22 mouse cellular contexts compared by ENCODE assay signal in genomic region chr6:114289106-114289505, GRCm38 (mm10). TPM values are rescaled to one million over a fixed set of nuclear protein-coding genes. Genes with fewer than 3 reads are reported as not detected.
A peak's percentile ranks its signal among the peaks of the same experiment; 100 is the strongest.
DNase-seq lines count a peak whose midpoint lies in the region; ATAC-seq and TF ChIP-seq lines count a peak whose summit lies in the region.
"Had no signal": no experiment of that assay in that cellular context is flagged by ENCODE, and none has a peak within 500 bp of the region (broad histone marks: within the 10 kb centered on the region; RNA-seq: fewer than 3 reads in every experiment).

No protein-coding gene starts in this region.

- no peaks in the 10 kb centered on the region for H3K9me3 ChIP-seq in hindbrain, embryonic 11.5 days (ENCODE audit: control insufficient read depth, low read length)
- no peaks in the 10 kb centered on the region for H3K9me3 ChIP-seq in midbrain, embryonic 13.5 days

- peaks cover 26% of the 10 kb centered on the region for H3K4me1 ChIP-seq in hindbrain, embryonic 11.5 days (replicated peaks; ENCODE audit: control insufficient read depth, insufficient read depth, low read length)
- H3K4me1 ChIP-seq in midbrain, embryonic 13.5 days (replicated peaks), result peaks cover 98% of the 10 kb centered on the region

- 19% methylated on average over 7 of the region's 7 CpGs for WGBS in hindbrain, embryonic 11.5 days
- 16% methylated on average over 7 of the region's 7 CpGs for WGBS in midbrain, embryonic 13.5 days

- H3K27ac ChIP-seq in left cerebral cortex, adult 2 months, result peak overlapping the region; percentile 44
- H3K27ac ChIP-seq in hindbrain, embryonic 11.5 days (ENCODE audit: low read depth, low read length), result peak overlapping the region; percentile 61
- H3K27ac ChIP-seq in midbrain, embryonic 13.5 days, result peak overlapping the region; percentile 96
- H3K27ac ChIP-seq: gastrocnemius, adult 2 months had no signal

- H3K27me3 ChIP-seq in hindbrain, embryonic 11.5 days (ENCODE audit: control insufficient read depth, insufficient read depth, low read length), result peaks cover 10% of the 10 kb centered on the region
- H3K27me3 ChIP-seq in midbrain, embryonic 13.5 days, result peaks cover 10% of the 10 kb centered on the region

- TF ChIP-seq CTCF in left cerebral cortex, adult 2 months (IDR thresholded peaks at IDR 0.05), result no peak

- no peak overlapping the region for H3K4me3 ChIP-seq in left cerebral cortex, adult 2 months
- no peak overlapping the region for H3K4me3 ChIP-seq in hindbrain, embryonic 11.5 days (ENCODE audit: low read depth, low read length)
- no peak overlapping the region for H3K4me3 ChIP-seq in midbrain, embryonic 13.5 days (replicated peaks)
- H3K4me3 ChIP-seq: erythroblast, embryonic 14.5 days; gastrocnemius, adult 2 months had no signal

- no peak for DNase-seq in left cerebral cortex, adult 2 months (ENCODE audit: extremely low spot score in 1 of 2, low spot score in 2 of 2)
- no peak for DNase-seq in left cerebral cortex, adult 9 months (ENCODE audit: low spot score in 2 of 2)
- DNase-seq in hindbrain, embryonic 11.5 days (ENCODE audit: low spot score), result peak; percentile 44
- no peak for DNase-seq in testis, postnatal 10 days (ENCODE audit: low spot score)
- DNase-seq in layer of hippocampus, postnatal 25 days (ENCODE audit: extremely low spot score in 1 of 2, low spot score in 1 of 2), result no peak
- DNase-seq in layer of hippocampus, postnatal 36 days, result no peak
- no peak for DNase-seq in adrenal gland, adult 18-20 months (ENCODE audit: low spot score in 2 of 2)
- DNase-seq: adrenal gland, postnatal 10 days; gastrocnemius, adult 2 months; heart, postnatal 36 days; kidney, adult 8-10 months; kidney, postnatal 4 days; liver; lung, embryonic 14.5 days; retina, postnatal 1 day had no signal

- no peaks in the 10 kb centered on the region for H3K36me3 ChIP-seq in hindbrain, embryonic 11.5 days (ENCODE audit: control insufficient read depth, insufficient read depth, low read length)
- 0 out of 2 replicates have a peak, but pooled peaks cover 3% of the 10 kb centered on the region for H3K36me3 ChIP-seq in midbrain, embryonic 13.5 days
- H3K36me3 ChIP-seq: G1E had no signal

- intact Hi-C loops in left cerebral cortex, adult 2 months (cut with DNase I), result no loop called here

- peak; percentile 51 for ATAC-seq in hindbrain, embryonic 11.5 days (ENCODE audit: low FRiP score)
- ATAC-seq in midbrain, embryonic 13.5 days, result peak; percentile 64

- H3K4me2 ChIP-seq in hindbrain, embryonic 11.5 days (replicated peaks; ENCODE audit: low read depth, low read length), result no peak overlapping the region
- peak overlapping the region; percentile 43 for H3K4me2 ChIP-seq in midbrain, embryonic 13.5 days (replicated peaks)
- H3K4me2 ChIP-seq: lung, embryonic 14.5 days had no signal

- no peak overlapping the region for H3K9ac ChIP-seq in hindbrain, embryonic 11.5 days (ENCODE audit: low read depth, low read length)
- H3K9ac ChIP-seq in midbrain, embryonic 13.5 days (replicated peaks), result peak overlapping the region; percentile 29; the same call in 1 of the 2 replicates
- H3K9ac ChIP-seq: lung, embryonic 14.5 days had no signal

RNA-seq across cellular contexts. Expression of gene Slc6a1, which starts 6.7 kb away (rescaled TPM):
- 100 to 1,000 TPM; 292 to 305 TPM for total RNA-seq in left cerebral cortex, adult 2 months (2021)
- polyA plus RNA-seq in hindbrain, embryonic 11.5 days (2014; fragmentation: Nextera tagmentation; extraction: Ambion mirVana), result 17.3 and 23.1 TPM in 2 replicates
- polyA plus RNA-seq in midbrain, embryonic 13.5 days (2015; fragmentation: Nextera tagmentation; extraction: Ambion mirVana), result 85.6 and 88.9 TPM in 2 replicates
- total RNA-seq in layer of hippocampus, postnatal 25 days (2021), result 100 to 1,000 TPM; 292 to 295 TPM
- total RNA-seq in layer of hippocampus, postnatal 36 days (2021), result 100 to 1,000 TPM; 279 to 280 TPM
- not detected for total RNA-seq in adrenal gland, adult 18-20 months (2021)
- total RNA-seq: common myeloid progenitor, adult 5-6 weeks; megakaryocyte progenitor cell, adult 5-6 weeks had no signal
- polyA plus RNA-seq: C2C12; erythroblast, embryonic 14.5 days; G1E; lung, embryonic 14.5 days; stomach, embryonic 16.5 days had no signal

Comparison
In these comparisons a context has a peak if more than half of its experiments do, and no peak if none do; other contexts are left out.
1. H3K27ac ChIP-seq: peak in every context shown above with its lines; median percentile 96 in midbrain, embryonic 13.5 days; 61 in hindbrain, embryonic 11.5 days; 44 in left cerebral cortex, adult 2 months.
2. RNA of gene Slc6a1, which starts 6.7 kb away (total RNA-seq): 292 to 305 TPM in left cerebral cortex, adult 2 months, 292 to 295 TPM in layer of hippocampus, postnatal 25 days and 279 to 280 TPM in layer of hippocampus, postnatal 36 days; not detected in adrenal gland, adult 18-20 months; every median in the first group is over 100 times any median in the second.